Mouse (Mus musculus): ENCODE data around the gene Crip1.

DNA sequence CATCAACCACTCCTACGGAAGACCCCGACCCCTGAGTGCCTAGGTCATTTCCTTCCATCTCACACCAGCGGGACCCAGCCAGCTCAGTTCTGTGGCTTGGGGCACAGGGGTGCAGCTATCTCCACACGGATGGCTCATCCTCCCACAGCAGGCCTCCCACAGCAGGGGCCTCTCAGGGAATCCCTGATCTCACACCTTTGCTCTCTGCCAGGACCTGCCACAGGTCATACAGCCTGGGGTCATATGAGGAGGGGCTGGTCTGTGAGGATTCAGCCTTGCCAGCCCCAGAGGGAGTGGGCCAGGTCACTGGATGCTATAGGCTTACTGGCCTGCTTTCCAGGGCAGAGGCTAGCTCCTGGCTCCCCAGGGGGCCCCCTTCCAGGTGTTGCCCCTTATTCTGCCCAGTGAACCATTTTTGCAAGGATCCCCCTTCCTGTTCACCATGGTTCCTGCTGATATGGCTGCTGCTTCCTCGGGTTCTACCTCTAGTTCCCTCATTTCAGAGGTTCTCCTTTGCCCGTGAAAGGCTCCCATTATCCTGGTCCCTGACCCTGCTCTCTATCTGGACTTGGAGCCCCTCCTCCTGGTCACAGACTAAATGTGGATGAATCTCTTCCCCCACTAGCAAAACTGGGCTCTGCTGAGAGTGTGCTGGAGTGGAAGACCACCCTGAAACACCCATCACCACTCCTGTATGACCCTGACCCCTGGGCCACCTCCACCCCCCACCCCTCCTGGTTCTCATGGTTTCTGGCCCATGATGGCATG, 46.5 kb upstream of the Crip1 start:
- TF ChIP-seq CTCF (IDR thresholded peaks at IDR 0.05) (no peak), EP300 (IDR thresholded peaks at IDR 0.05) (no peak)

Measured in lung, postnatal 0 days (tissue).